25 mouse cellular contexts compared by ENCODE assay signal in the genomic region with DNA sequence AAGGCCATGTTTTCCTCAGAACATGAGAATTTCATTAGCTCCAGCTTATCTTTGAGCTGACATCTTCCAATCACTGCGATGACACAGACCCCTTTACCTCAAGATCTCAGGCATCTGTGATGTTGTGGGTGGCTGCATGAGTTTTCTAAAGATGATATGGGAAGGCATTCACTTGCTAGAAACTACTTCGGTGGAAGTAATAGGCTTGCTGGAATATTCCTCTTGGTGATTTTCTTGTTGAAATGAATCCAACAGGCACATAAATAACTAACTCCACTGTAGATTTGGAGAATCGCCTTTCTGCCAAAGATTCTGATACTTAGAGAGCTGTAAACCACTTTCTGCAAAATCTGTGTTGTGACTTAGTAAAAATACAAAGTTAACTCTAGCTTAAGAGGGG.
"Had no signal": no experiment of that assay in that cellular context is flagged by ENCODE, and none has a peak within 500 bp of the region (broad histone marks: within the 10 kb centered on the region; RNA-seq: fewer than 3 reads in every experiment).

No protein-coding gene starts in this region.

- DNase-seq: gastrocnemius, postnatal 14 days; gastrocnemius, postnatal 36 days; heart, adult 11 months; heart, adult 2 months; heart, postnatal 10 days; heart, postnatal 4 days; kidney, adult 18-20 months; kidney, adult 8-10 months; kidney, postnatal 10 days; kidney, postnatal 25 days; kidney, postnatal 4 days; liver; liver, embryonic 13.5 days had no signal

- H3K27me3 ChIP-seq: hindbrain, embryonic 12.5 days; intestine, embryonic 15.5 days; limb, embryonic 13.5 days; liver, embryonic 13.5 days; liver, embryonic 15.5 days had no signal

- ATAC-seq: hindbrain, embryonic 16.5 days; inflammation-experienced regulatory T-cells, adult 6 months; intestine, embryonic 15.5 days; intestine, postnatal 0 days had no signal

- H3K36me3 ChIP-seq: hindbrain, embryonic 10.5 days; hindbrain, embryonic 12.5 days; intestine, embryonic 15.5 days; limb, embryonic 13.5 days; liver, embryonic 13.5 days; liver, embryonic 15.5 days had no signal

- H3K27ac ChIP-seq: heart, adult 2 months; hindbrain, embryonic 10.5 days; hindbrain, embryonic 12.5 days; hindbrain, embryonic 14.5 days; intestine, embryonic 15.5 days; layer of hippocampus, adult 2 months; limb, embryonic 13.5 days; liver, embryonic 13.5 days; liver, embryonic 15.5 days had no signal

- H3K9me3 ChIP-seq: hindbrain, embryonic 10.5 days; hindbrain, embryonic 12.5 days; intestine, embryonic 15.5 days; limb, embryonic 13.5 days; liver, embryonic 13.5 days; liver, embryonic 15.5 days had no signal

- H3K4me1 ChIP-seq: hindbrain, embryonic 10.5 days; hindbrain, embryonic 12.5 days; intestine, embryonic 15.5 days; limb, embryonic 13.5 days; liver, embryonic 13.5 days; liver, embryonic 15.5 days had no signal

- H3K4me3 ChIP-seq: heart, adult 2 months; hindbrain, embryonic 10.5 days; hindbrain, embryonic 12.5 days; intestine, embryonic 15.5 days; layer of hippocampus, adult 2 months; limb, embryonic 13.5 days; liver, embryonic 13.5 days; liver, embryonic 15.5 days had no signal

- H3K4me2 ChIP-seq: heart, embryonic 11.5 days; hindbrain, embryonic 12.5 days; hindbrain, embryonic 14.5 days; intestine, embryonic 15.5 days; limb, embryonic 13.5 days; liver, embryonic 11.5 days; liver, embryonic 13.5 days; liver, embryonic 15.5 days had no signal

- H3K9ac ChIP-seq: hindbrain, embryonic 12.5 days; hindbrain, embryonic 14.5 days; intestine, embryonic 15.5 days; limb, embryonic 13.5 days; liver, embryonic 13.5 days; liver, embryonic 15.5 days had no signal
